Mouse (Mus musculus) small intestine, adult 2 months (tissue): ENCODE results near the gene Slc1a2. TPM values are rescaled to one million over a fixed set of nuclear protein-coding genes. Genes with fewer than 3 reads are reported as not detected.

Experiments used
- H3K27ac ChIP-seq: fragments of 200-500 bp; 2 replicates; pipeline ENCODE4 v1.5.1; 2012; ENCODE audit warnings: low read depth, low read length, control low read depth, inconsistent platforms; ENCODE audit not compliant: insufficient read depth
- H3K27me3 ChIP-seq: fragments of 200-500 bp; 2 replicates; pipeline ENCODE4 v1.6.1; 2012; ENCODE audit warnings: mild to moderate bottlenecking, moderate library complexity, low read length, inconsistent platforms; ENCODE audit not compliant: control insufficient read depth, insufficient read depth
- H3K36me3 ChIP-seq: fragments of 200-500 bp; 2 replicates; pipeline ENCODE4 v1.6.1; 2012; ENCODE audit warnings: mild to moderate bottlenecking, low read length, control low read depth, inconsistent platforms; ENCODE audit not compliant: control insufficient read depth, insufficient read depth
- H3K4me1 ChIP-seq: fragments of 200-500 bp; 2 replicates; pipeline ENCODE4 v1.6.1; 2012; ENCODE audit warnings: low read length, inconsistent platforms, mixed read lengths; ENCODE audit not compliant: control insufficient read depth, insufficient read depth, insufficient read length
- H3K4me3 ChIP-seq: fragments of 200-500 bp; 2 replicates; pipeline ENCODE4 v1.5.1; 2012; ENCODE audit warnings: low read depth, mild to moderate bottlenecking, control low read depth, inconsistent platforms, low read length, moderate library complexity
- CTCF ChIP-seq: fragments of 200-500 bp; IDR thresholded peaks from 2 replicates; pipeline ENCODE4 v1.5.1; 2012; ENCODE audit warnings: low read depth, mild to moderate bottlenecking, control low read depth, inconsistent platforms, low read length, moderate library complexity, mixed read lengths; ENCODE audit not compliant: insufficient replicate concordance, insufficient read length; ENCODE audit errors: extremely low read depth
- POLR2A ChIP-seq: fragments of 200-500 bp; IDR thresholded peaks from 2 replicates; pipeline ENCODE4 v1.6.1; 2012; ENCODE audit warnings: low read depth, mild to moderate bottlenecking, control low read depth, inconsistent platforms, low read length, moderate library complexity
- WGBS: fragments of 180-500 bp; shearing (Covaris S2); methylation state at CpG from one replicate; pipeline ENCODE4 v1.1.7; 2018; 5-methylcytosine and 5-hydroxymethylcytosine counted together
- polyA plus RNA-seq: library from polyadenylated mRNA; depleted of rRNA; stranded (reverse); fragments of >200 nt; gene quantifications from 2 replicates; pipeline ENCODE4 v1.2.3, GENCODE M21; 2012

The Slc1a2 gene
- polyA plus RNA-seq, 1 experiment: 0.25 TPM

- TF ChIP-seq POLR2A (no peak), CTCF (no peak)
- 80% methylated on average over 2 of the region's 2 CpGs for WGBS
- no peaks in the 10 kb centered on the region for H3K4me1 ChIP-seq
Measured at GRCm38 (mm10) chr2:102735031-102735430, 76.6 kb downstream of the Slc1a2 start.

GRCm38 (mm10) chr2:102735811-102736210, 77.4 kb downstream of the Slc1a2 start:
- Histone ChIP-seq H3K36me3 (no peaks in the 10 kb centered on the region), H3K27me3 (no peaks in the 10 kb centered on the region; the same call in 1 of the 2 replicates), H3K4me3 (no peak overlapping the region), H3K4me1 (no peaks in the 10 kb centered on the region), H3K27ac (no peak overlapping the region)
- TF ChIP-seq POLR2A (no peak), CTCF (no peak)
- 95% methylated on average over 9 of the region's 9 CpGs for WGBS

More at GRCm38 (mm10) chr2:102735031-102735430, 76.6 kb downstream of the Slc1a2 start:
- Histone ChIP-seq H3K36me3 (no peaks in the 10 kb centered on the region), H3K27me3 (no peaks in the 10 kb centered on the region; the same call in 1 of the 2 replicates), H3K4me3 (no peak overlapping the region), H3K27ac (no peak overlapping the region)

GRCm38 (mm10) chr2:102736490-102736889, 78.0 kb downstream of the Slc1a2 start:
- H3K27ac ChIP-seq: no peak overlapping the region
- H3K27me3 ChIP-seq: no peaks in the 10 kb centered on the region; the same call in 1 of the 2 replicates
- WGBS: 85% methylated on average over 5 of the region's 5 CpGs
- no peaks in the 10 kb centered on the region for H3K36me3 ChIP-seq
- TF ChIP-seq CTCF (no peak), POLR2A (no peak)
- no peaks in the 10 kb centered on the region for H3K4me1 ChIP-seq
- H3K4me3 ChIP-seq: no peak overlapping the region

- Histone ChIP-seq H3K27me3 (no peaks in the 10 kb centered on the region; the same call in 1 of the 2 replicates), H3K4me3 (no peak overlapping the region), H3K36me3 (no peaks in the 10 kb centered on the region), H3K27ac (no peak overlapping the region), H3K4me1 (no peaks in the 10 kb centered on the region)
- 84% methylated on average over 1 of the region's 1 CpGs for WGBS
- no peak for TF ChIP-seq POLR2A
- no peak for TF ChIP-seq CTCF
Measured at GRCm38 (mm10) chr2:102738852-102739251, 80.4 kb downstream of the Slc1a2 start.

- no peaks in the 10 kb centered on the region for H3K27me3 ChIP-seq
Measured at GRCm38 (mm10) chr2:102742685-102743084, 84.2 kb downstream of the Slc1a2 start.

GRCm38 (mm10) chr2:102743918-102744696, 85.6 kb downstream of the Slc1a2 start:
- Histone ChIP-seq H3K27me3 (no peaks in the 10 kb centered on the region), H3K36me3 (no peaks in the 10 kb centered on the region), H3K4me1 (peaks cover 2% of the 10 kb centered on the region; the same call in 1 of the 2 replicates), H3K4me3 (no peak overlapping the region), H3K27ac (no peak overlapping the region)
- TF ChIP-seq POLR2A (no peak), CTCF (peak; percentile 63; the same call in 1 of the 2 replicates)
- 40% methylated on average over 10 of the region's 10 CpGs for WGBS

More at GRCm38 (mm10) chr2:102742685-102743084, 84.2 kb downstream of the Slc1a2 start:
- no peak overlapping the region for H3K27ac ChIP-seq
- H3K4me3 ChIP-seq: no peak overlapping the region
- TF ChIP-seq CTCF (no peak), POLR2A (no peak)
- H3K4me1 ChIP-seq: peaks cover 2% of the 10 kb centered on the region; the same call in 1 of the 2 replicates
- 76% methylated on average over 5 of the region's 5 CpGs for WGBS
- H3K36me3 ChIP-seq: no peaks in the 10 kb centered on the region

GRCm38 (mm10) chr2:102745259-102745906, 86.9 kb downstream of the Slc1a2 start:
- H3K36me3 ChIP-seq: no peaks in the 10 kb centered on the region
- TF ChIP-seq POLR2A (no peak), CTCF (no peak)
- H3K27me3 ChIP-seq: no peaks in the 10 kb centered on the region
- WGBS: 13% methylated on average over 7 of the region's 7 CpGs
- no peak overlapping the region for H3K4me3 ChIP-seq
- H3K27ac ChIP-seq: no peak overlapping the region
- peaks cover 2% of the 10 kb centered on the region; the same call in 1 of the 2 replicates for H3K4me1 ChIP-seq
